Mouse (Mus musculus) MEL (cell line): ENCODE measurements at regions not wholly inside any gene's neighbourhood (a gene's known extent, or its start where the extent isn't known, plus 50 kb on each side); places are given as distances from the start of the nearest gene placed in this dataset.

Experiments
- DNase-seq: peaks from one replicate; pipeline ENCODE4 v3.0.0; 2011; ENCODE audit warnings: low read depth, low spot score
- H3K27ac ChIP-seq: 2 replicates; pipeline ENCODE4 v1.5.1; 2012; ENCODE audit warnings: low read depth, mild to moderate bottlenecking, control low read depth, low read length, moderate library complexity; ENCODE audit not compliant: control insufficient read depth
- H3K27me3 ChIP-seq, 2 experiments: fragments of 150-350 bp in 1 of 2; sonication (generic) in 1 of 2; 2 replicates each; pipeline ENCODE4 v1.6.1; 2012; ENCODE audit warnings: low read length in 2 of 2, mild to moderate bottlenecking in 2 of 2, improper control_type of control experiment in 1 of 2, moderate library complexity in 1 of 2; ENCODE audit not compliant: insufficient read depth in 2 of 2, control insufficient read depth in 1 of 2
- H3K36me3 ChIP-seq, 2 experiments: 2 replicates each; pipeline ENCODE4 v1.6.1; 2012 to 2014; ENCODE audit warnings: low read length in 2 of 2, improper control_type of control experiment in 1 of 2, inconsistent platforms in 1 of 2, mild to moderate bottlenecking in 1 of 2; ENCODE audit not compliant: insufficient read depth in 2 of 2, control insufficient read depth in 1 of 2
- H3K4me1 ChIP-seq, 2 experiments: fragments of 150-350 bp in 1 of 2; sonication (generic) in 1 of 2; 2 replicates each; pipeline ENCODE4 v1.6.1; 2012; ENCODE audit warnings: low read length in 2 of 2, improper control_type of control experiment in 1 of 2, mild to moderate bottlenecking in 1 of 2; ENCODE audit not compliant: insufficient read depth in 2 of 2, control insufficient read depth in 1 of 2
- H3K4me3 ChIP-seq, 2 experiments: fragments of 150-350 bp in 1 of 2; sonication (generic) in 1 of 2; 2 replicates each; pipeline ENCODE4 v1.5.1; 2012; ENCODE audit warnings: low read depth in 2 of 2, low read length in 2 of 2, mild to moderate bottlenecking in 2 of 2, moderate library complexity in 2 of 2, control low read depth in 1 of 2, improper control_type of control experiment in 1 of 2; ENCODE audit not compliant: control insufficient read depth in 1 of 2, insufficient read depth in 1 of 2
- H3K79me2 ChIP-seq: 2 replicates; pipeline ENCODE4 v1.6.1; 2012; ENCODE audit warnings: mild to moderate bottlenecking, low read length, moderate library complexity; ENCODE audit not compliant: control insufficient read depth, poor library complexity, insufficient read depth
- H3K9ac ChIP-seq: 2 replicates; pipeline ENCODE4 v1.6.1; 2012; ENCODE audit warnings: low read depth, mild to moderate bottlenecking, control low read depth, low read length, moderate library complexity; ENCODE audit not compliant: control insufficient read depth, poor library complexity, severe bottlenecking
- H3K9me3 ChIP-seq: fragments of 150-350 bp; sonication (generic); replicated peaks from 2 replicates; pipeline ENCODE4 v1.6.1; 2012; ENCODE audit warnings: mild to moderate bottlenecking, low read length, improper control_type of control experiment, moderate library complexity; ENCODE audit not compliant: insufficient read depth
- BHLHE40 ChIP-seq: IDR thresholded peaks from 2 replicates; pipeline ENCODE4 v1.6.1; 2012; ENCODE audit warnings: low read depth, mild to moderate bottlenecking, inconsistent platforms, low read length, improper control_type of control experiment, borderline replicate concordance
- E2F4 ChIP-seq: IDR thresholded peaks from 2 replicates; pipeline ENCODE4 v1.6.1; 2011; ENCODE audit warnings: low read depth, low read length, improper control_type of control experiment, borderline replicate concordance
- ETS1 ChIP-seq: IDR thresholded peaks from 2 replicates; pipeline ENCODE4 v1.6.1; 2012; ENCODE audit warnings: low read depth, mild to moderate bottlenecking, inconsistent platforms, low read length, improper control_type of control experiment, moderate library complexity
- GATA1 ChIP-seq: IDR thresholded peaks from 2 replicates; pipeline ENCODE4 v1.6.1; 2011; ENCODE audit warnings: low read depth, low read length, improper control_type of control experiment
- JUND ChIP-seq: IDR thresholded peaks from 2 replicates; pipeline ENCODE4 v1.6.1; 2011; ENCODE audit warnings: low read depth, mild to moderate bottlenecking, improper control_type of control experiment, low read length
- KAT2A ChIP-seq: conservative IDR thresholded peaks from 2 replicates; pipeline ENCODE4 v1.6.1; 2012; ENCODE audit warnings: low read depth, low read length, improper control_type of control experiment, inconsistent platforms
- MXI1 ChIP-seq: IDR thresholded peaks from 2 replicates; pipeline ENCODE4 v1.6.1; 2011; ENCODE audit warnings: mild to moderate bottlenecking, low read depth, low read length, improper control_type of control experiment
- MYC ChIP-seq: IDR thresholded peaks from 2 replicates; pipeline ENCODE4 v1.6.1; 2011; ENCODE audit warnings: low read depth, mild to moderate bottlenecking, low read length, improper control_type of control experiment, moderate library complexity
- NELFE ChIP-seq: IDR thresholded peaks from 2 replicates; pipeline ENCODE4 v1.6.1; 2011; ENCODE audit warnings: low read depth, low read length, improper control_type of control experiment
- NRF1 ChIP-seq: IDR thresholded peaks from 2 replicates; pipeline ENCODE4 v1.6.1; 2014; ENCODE audit warnings: low read depth, mild to moderate bottlenecking, inconsistent platforms, low read length, improper control_type of control experiment, moderate library complexity; ENCODE audit not compliant: poor library complexity, insufficient read depth, severe bottlenecking
- POLR2AphosphoS5 ChIP-seq: IDR thresholded peaks from 2 replicates; pipeline ENCODE4 v1.6.1; 2012; ENCODE audit warnings: low read depth, borderline replicate concordance, mild to moderate bottlenecking, inconsistent platforms, low read length, moderate library complexity, mixed read lengths
- RCOR1 ChIP-seq: IDR thresholded peaks from 2 replicates; pipeline ENCODE4 v1.6.1; 2012; ENCODE audit warnings: low read depth, mild to moderate bottlenecking, inconsistent platforms, low read length, improper control_type of control experiment
- TAL1 ChIP-seq: IDR thresholded peaks from 2 replicates; pipeline ENCODE4 v1.6.1; 2012; ENCODE audit warnings: mild to moderate bottlenecking, inconsistent platforms, low read length, moderate library complexity, mixed read lengths
- TBP ChIP-seq: IDR thresholded peaks from 2 replicates; pipeline ENCODE4 v1.8.0; 2011; ENCODE audit warnings: low read depth, low read length, improper control_type of control experiment
- USF2 ChIP-seq, 2 experiments: IDR thresholded peaks; 2 replicates each; pipeline ENCODE4 v1.6.1; 2011 to 2012; ENCODE audit warnings: improper control_type of control experiment in 2 of 2, low read length in 2 of 2, borderline replicate concordance in 1 of 2, inconsistent platforms in 1 of 2, low read depth in 1 of 2, mild to moderate bottlenecking in 1 of 2; ENCODE audit not compliant: insufficient read depth in 1 of 2
- ZKSCAN1 ChIP-seq: IDR thresholded peaks from 2 replicates; pipeline ENCODE4 v1.6.1; 2012; ENCODE audit warnings: low read depth, mild to moderate bottlenecking, inconsistent platforms, low read length, improper control_type of control experiment, moderate library complexity
- ZNF384 ChIP-seq: IDR thresholded peaks from 2 replicates; pipeline ENCODE4 v1.6.1; 2012; ENCODE audit warnings: low read depth, mild to moderate bottlenecking, inconsistent platforms, low read length, improper control_type of control experiment

DNA sequence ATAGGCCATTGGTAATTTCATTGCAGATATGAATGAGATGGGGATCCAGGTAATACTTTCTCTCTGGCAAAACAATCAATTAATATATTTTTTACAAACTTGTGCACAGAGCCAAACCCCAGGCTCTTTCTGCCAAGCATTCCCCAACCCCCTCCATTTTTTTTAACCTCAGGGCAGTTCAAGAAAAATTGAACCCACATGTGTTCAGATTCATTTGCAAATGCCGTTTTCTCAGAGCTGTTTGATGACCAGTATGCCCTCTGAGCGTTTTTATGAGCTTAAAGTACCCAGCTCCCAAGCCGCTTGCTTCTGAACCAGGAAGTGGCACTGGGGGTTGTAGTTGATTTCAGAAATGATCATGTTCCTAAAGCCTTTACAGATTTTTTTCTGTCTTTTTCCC lies 611.4 kb upstream of the Clint1 start:
- no peaks in the 10 kb centered on the region for H3K4me1 ChIP-seq
- H3K4me3 ChIP-seq: no peak overlapping the region
- no peaks in the 10 kb centered on the region for H3K27me3 ChIP-seq
- H3K36me3 ChIP-seq: no peaks in the 10 kb centered on the region
- no peaks in the 10 kb centered on the region for H3K9me3 ChIP-seq
- H3K9ac ChIP-seq: no peak overlapping the region
- no peak for DNase-seq
- no peaks in the 10 kb centered on the region for H3K79me2 ChIP-seq
- TF ChIP-seq ZKSCAN1: no peak
- no peak for TF ChIP-seq NRF1
- no peak for TF ChIP-seq BHLHE40
- no peak for TF ChIP-seq ZNF384
- no peak for TF ChIP-seq JUND
- no peak for TF ChIP-seq E2F4
- TF ChIP-seq MXI1: no peak
- no peak for TF ChIP-seq POLR2AphosphoS5
- TF ChIP-seq TAL1: no peak
- TF ChIP-seq MYC: no peak
- no peak for TF ChIP-seq TBP
- H3K27ac ChIP-seq: no peak overlapping the region

DNA sequence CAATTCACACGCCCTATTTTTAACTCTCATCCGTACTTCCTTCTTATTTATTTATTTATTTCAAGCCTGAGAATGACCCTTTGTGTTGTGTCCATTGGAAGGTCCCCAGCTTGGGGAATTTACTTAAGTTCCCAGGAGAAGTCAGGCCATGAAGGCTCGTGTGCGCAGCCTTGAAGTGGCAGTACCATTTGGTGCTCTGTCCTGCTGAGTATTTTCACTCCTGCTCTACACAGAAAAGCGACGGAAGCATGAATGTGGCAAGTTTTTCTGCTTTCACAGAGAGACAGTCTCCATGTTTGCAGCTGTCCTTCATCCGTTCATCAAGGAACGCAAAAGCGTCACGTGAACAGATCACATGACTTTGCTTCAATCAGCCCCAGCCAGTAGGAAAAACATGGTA lies 610.2 kb upstream of the Clint1 start:
- no peaks in the 10 kb centered on the region for H3K79me2 ChIP-seq
- TF ChIP-seq POLR2AphosphoS5: no peak
- TF ChIP-seq USF2 (IDR thresholded peaks at IDR 0.05; ENCODE audit: borderline replicate concordance in 1 of 2, insufficient read depth in 1 of 2, low read depth in 1 of 2, low read length in 2 of 2): no peak
- TF ChIP-seq ETS1: no peak
- no peak for TF ChIP-seq KAT2A
- TF ChIP-seq RCOR1: no peak
- no peak for TF ChIP-seq GATA1
- TF ChIP-seq MYC: no peak
- no peak for TF ChIP-seq JUND
- no peak for TF ChIP-seq NELFE
- TF ChIP-seq NRF1: no peak
- TF ChIP-seq, all 39 proteins: peak for 0
- H3K4me1 ChIP-seq: no peaks in the 10 kb centered on the region
- no peaks in the 10 kb centered on the region for H3K27me3 ChIP-seq
- DNase-seq: no peak
- no peaks in the 10 kb centered on the region for H3K36me3 ChIP-seq
- no peaks in the 10 kb centered on the region for H3K9me3 ChIP-seq
- H3K9ac ChIP-seq: no peak overlapping the region
- no peak overlapping the region for H3K4me3 ChIP-seq
- H3K27ac ChIP-seq: no peak overlapping the region
